Mouse (Mus musculus) left cerebral cortex, postnatal 14 days (tissue): ENCODE measurements around the gene Tmem208. TPM values are rescaled to one million over a fixed set of nuclear protein-coding genes. Genes with fewer than 3 reads are reported as not detected.

Experiments
- microRNA-seq, 2 experiments: library from miRNA; unstranded; fragments of <30 nt; microRNA quantifications; one replicate each; pipeline ENCODE4 v1.2.0; 2022
- total RNA-seq, 2 experiments: library from RNA; stranded (reverse); gene quantifications; 2 replicates each; pipeline ENCODE4 v1.2.3; 2021

Gene Tmem208
- total RNA-seq, 2 experiments from 2014 or later: 42.2 to 43.1 TPM

Small RNA genes lying within 50 kb of the gene (microRNA-seq; reads per million reads assigned to microRNA genes)
- gene Gm27320 (0 reads per million in 2 experiments), gene Mir328 (4,877 to 6,249 reads per million in 2 experiments)

Other genes with a start within 250 kb of the Tmem208 start
- gene Ces3b, start 242.6 kb upstream of the Tmem208 start, total RNA-seq: not detected
- gene Ces4a, start 194.6 kb upstream of the Tmem208 start, total RNA-seq: not detected
- 10 to 100 TPM; 20.7 to 23.1 TPM for gene Cbfb, start 155.7 kb upstream of the Tmem208 start, total RNA-seq
- 10 to 100 TPM; 31.7 to 32.1 TPM for gene D230025D16Rik, start 101.2 kb upstream of the Tmem208 start, total RNA-seq
- gene B3gnt9, start 71.2 kb upstream of the Tmem208 start, total RNA-seq: 1 to 10 TPM; 2.6 to 4.8 TPM
- gene Tradd, start 61.7 kb upstream of the Tmem208 start, total RNA-seq: 1 to 10 TPM; 6.7 to 7.9 TPM
- under 1 TPM; 0.80 to 0.83 TPM for gene Fbxl8, start 61.7 kb upstream of the Tmem208 start, total RNA-seq
- 1 to 10 TPM; 1.5 to 2.3 TPM for gene Hsf4, start 56.6 kb upstream of the Tmem208 start, total RNA-seq
- gene Nol3, start 50.2 kb upstream of the Tmem208 start, total RNA-seq: 1 to 10 TPM; 4.5 to 5.1 TPM
- gene 4931428F04Rik, start 36.5 kb upstream of the Tmem208 start, total RNA-seq: 10 to 100 TPM; 31.7 to 38.2 TPM
- gene Exoc3l, start 30.3 kb upstream of the Tmem208 start, total RNA-seq: 1 to 10 TPM; 1.7 to 2.0 TPM
- gene E2f4, start 28.7 kb upstream of the Tmem208 start, total RNA-seq: 10 to 100 TPM; 31.5 to 32.1 TPM
- under 1 TPM; 0.31 to 0.91 TPM for gene Elmo3, start 20.8 kb upstream of the Tmem208 start, total RNA-seq
- 1 to 10 TPM; 5.1 to 6.9 TPM for gene Lrrc29, start 76 bp upstream of the Tmem208 start, total RNA-seq
- 1 to 10 TPM; 2.8 to 2.9 TPM for gene Fhod1, start 21.6 kb downstream of the Tmem208 start, total RNA-seq
- gene Slc9a5, start 22.5 kb downstream of the Tmem208 start, total RNA-seq: 10 to 100 TPM; 25.0 to 35.1 TPM
- 1 to 10 TPM; 1.7 to 4.9 TPM for gene Plekhg4, start 46.9 kb downstream of the Tmem208 start, total RNA-seq
- not detected for gene Kctd19, start 87.1 kb downstream of the Tmem208 start, total RNA-seq
- gene Lrrc36, start 87.2 kb downstream of the Tmem208 start, total RNA-seq: under 1 TPM in 1 of 2 experiments, not detected in 1; 0.40 TPM
- 10 to 100 TPM; 41.2 to 49.7 TPM for gene Tppp3, start 145.2 kb downstream of the Tmem208 start, total RNA-seq
- 10 to 100 TPM; 26.8 to 27.5 TPM for gene Zdhhc1, start 170.5 kb downstream of the Tmem208 start, total RNA-seq
- not detected for gene Hsd11b2, start 192.4 kb downstream of the Tmem208 start, total RNA-seq
- gene Atp6v0d1, start 239.7 kb downstream of the Tmem208 start, total RNA-seq: 100 to 1,000 TPM; 347 to 370 TPM